Mouse (Mus musculus) urinary bladder, postnatal 14 days (tissue): ENCODE results near the gene Sel1l.
A peak's percentile ranks its signal among the peaks of the same experiment; 100 is the strongest.
"Not testable (repeated sequence)": the region's sequence is repeated elsewhere in the genome, so short reads cannot be mapped to it uniquely, and the experiment has no call there.

ENCODE experiments used
- DNase-seq: peaks from one replicate; pipeline ENCODE4 v3.0.0; 2021; ENCODE audit warnings: low spot score

The Sel1l gene

GRCm38 (mm10) chr12:91818726-91819125 lies 30.2 kb downstream of the Sel1l start:
- no peak for DNase-seq

GRCm38 (mm10) chr12:91815990-91816389 lies 33.0 kb downstream of the Sel1l start:
- peak; percentile 43 for DNase-seq

GRCm38 (mm10) chr12:91815552-91815951 lies 33.4 kb downstream of the Sel1l start:
- no peak for DNase-seq

- no peak for DNase-seq
Observed at GRCm38 (mm10) chr12:91808911-91809310, 40.0 kb downstream of the Sel1l start.

GRCm38 (mm10) chr12:91807761-91808160 lies 41.2 kb downstream of the Sel1l start:
- no peak for DNase-seq

GRCm38 (mm10) chr12:91807095-91807494 lies 41.9 kb downstream of the Sel1l start:
- no peak for DNase-seq

- DNase-seq = no peak
Observed at GRCm38 (mm10) chr12:91804262-91804661, 44.7 kb downstream of the Sel1l start.

- DNase-seq = no peak
Observed at GRCm38 (mm10) chr12:91803207-91803932, 45.6 kb downstream of the Sel1l start.

GRCm38 (mm10) chr12:91802586-91803206 lies 46.3 kb downstream of the Sel1l start:
- no peak for DNase-seq

GRCm38 (mm10) chr12:91800861-91801385 lies 48.0 kb downstream of the Sel1l start:
- DNase-seq = no peak

- no peak for DNase-seq
Observed at GRCm38 (mm10) chr12:91799821-91800335, 49.1 kb downstream of the Sel1l start.

GRCm38 (mm10) chr12:91799379-91799773 lies 49.6 kb downstream of the Sel1l start:
- DNase-seq = no peak

- DNase-seq = no peak
Observed at GRCm38 (mm10) chr12:91798720-91799378, 50.1 kb downstream of the Sel1l start.

- DNase-seq = no peak
Observed at GRCm38 (mm10) chr12:91796774-91797173, 52.2 kb downstream of the Sel1l start.

GRCm38 (mm10) chr12:91793266-91793665 lies 55.7 kb downstream of the Sel1l start:
- no peak for DNase-seq

- no peak for DNase-seq
Observed at GRCm38 (mm10) chr12:91791822-91792221, 57.1 kb downstream of the Sel1l start.

- peak; percentile 66 for DNase-seq
Observed at GRCm38 (mm10) chr12:91789801-91790200, 59.2 kb downstream of the Sel1l start.

GRCm38 (mm10) chr12:91788446-91788845 lies 60.5 kb downstream of the Sel1l start:
- not testable (repeated sequence) for DNase-seq

GRCm38 (mm10) chr12:91787959-91788437 lies 61.0 kb downstream of the Sel1l start, which contains the start of gene Ston2:
Ston2 (minus strand) TSS chr12:91788387.
- DNase-seq = no peak

- DNase-seq = peak; percentile 83
Observed at GRCm38 (mm10) chr12:91786355-91786754, 62.6 kb downstream of the Sel1l start.

- DNase-seq = no peak
Observed at GRCm38 (mm10) chr12:91781432-91781831, 67.5 kb downstream of the Sel1l start.

- no peak for DNase-seq
Observed at GRCm38 (mm10) chr12:91780531-91780930, 68.4 kb downstream of the Sel1l start.
